Mouse (Mus musculus) neural tube, postnatal 0 days (tissue): ENCODE results near the gene Lrrc27. TPM values are rescaled to one million over a fixed set of nuclear protein-coding genes. Genes with fewer than 3 reads are reported as not detected.

Experiments used
- polyA plus RNA-seq: library from polyadenylated mRNA; unstranded; fragments of >200 nt; fragmentation: Nextera tagmentation; extraction: Ambion mirVana; gene quantifications from 2 replicates; pipeline ENCODE4 v1.2.1, GENCODE M21; 2015

Lrrc27 gene
- 4.2 and 5.8 TPM in 2 replicates for polyA plus RNA-seq

GRCm38 (mm10) chr7:139212754-139213745, at the start of gene Lrrc27, which contains the start of gene Stk32c:
Lrrc27 (plus strand) TSS chr7:139212988.
Stk32c (minus strand) TSS chr7:139213307.

GRCm38 (mm10) chr7:139247881-139248614, 35.3 kb downstream of the Lrrc27 start, which contains the start of gene Pwwp2b:
Pwwp2b (plus strand) TSS chr7:139248482.

Other genes with a start within 250 kb of the Lrrc27 start
- 127 and 150 TPM in 2 replicates for gene Dpysl4, start 127.0 kb upstream of the Lrrc27 start, polyA plus RNA-seq
- gene Stk32c, start 319 bp downstream of the Lrrc27 start, polyA plus RNA-seq, result 3.3 and 3.5 TPM in 2 replicates
- 4.8 and 5.8 TPM in 2 replicates for gene Pwwp2b, start 35.5 kb downstream of the Lrrc27 start, polyA plus RNA-seq
- 23.7 and 25.7 TPM in 2 replicates for gene Inpp5a, start 176.1 kb downstream of the Lrrc27 start, polyA plus RNA-seq